Mouse (Mus musculus): ENCODE results near the gene Ehd2.
A peak's percentile ranks its signal among the peaks of the same experiment; 100 is the strongest.
"Not testable (repeated sequence)": the region's sequence is repeated elsewhere in the genome, so short reads cannot be mapped to it uniquely, and the experiment has no call there.

The Ehd2 gene

DNA sequence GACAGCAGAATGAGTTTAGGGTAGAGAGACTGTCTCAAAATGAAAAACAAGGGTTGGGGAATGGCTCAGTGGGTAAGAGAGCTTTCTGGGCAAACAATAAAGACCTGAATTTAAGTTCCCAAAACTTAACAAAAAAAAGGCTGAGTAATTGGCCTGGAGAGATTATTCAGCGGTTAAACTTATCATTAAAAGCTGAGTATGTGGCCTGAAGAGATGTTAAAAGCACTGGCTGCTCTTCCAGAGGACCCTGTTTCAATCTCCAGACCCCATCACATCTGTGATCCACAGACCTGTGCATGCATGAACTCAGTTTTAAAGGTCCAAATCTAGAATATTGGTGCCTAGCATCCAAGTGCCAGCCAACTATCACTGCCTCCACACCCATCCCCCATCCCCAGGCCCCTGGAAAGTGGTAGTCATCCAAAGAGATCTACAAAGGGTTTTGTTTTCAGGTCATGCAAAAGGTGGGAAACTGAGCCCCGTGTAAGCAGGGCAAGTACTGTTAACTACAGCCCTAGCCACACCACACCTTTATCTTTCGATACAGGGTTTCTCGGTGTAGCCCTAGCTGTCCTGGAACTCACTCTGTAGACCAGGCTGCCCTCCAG lies 19.6 kb downstream of the Ehd2 start:
- DNase-seq (ENCODE audit: low spot score in 2 of 2) = no peak

DNA sequence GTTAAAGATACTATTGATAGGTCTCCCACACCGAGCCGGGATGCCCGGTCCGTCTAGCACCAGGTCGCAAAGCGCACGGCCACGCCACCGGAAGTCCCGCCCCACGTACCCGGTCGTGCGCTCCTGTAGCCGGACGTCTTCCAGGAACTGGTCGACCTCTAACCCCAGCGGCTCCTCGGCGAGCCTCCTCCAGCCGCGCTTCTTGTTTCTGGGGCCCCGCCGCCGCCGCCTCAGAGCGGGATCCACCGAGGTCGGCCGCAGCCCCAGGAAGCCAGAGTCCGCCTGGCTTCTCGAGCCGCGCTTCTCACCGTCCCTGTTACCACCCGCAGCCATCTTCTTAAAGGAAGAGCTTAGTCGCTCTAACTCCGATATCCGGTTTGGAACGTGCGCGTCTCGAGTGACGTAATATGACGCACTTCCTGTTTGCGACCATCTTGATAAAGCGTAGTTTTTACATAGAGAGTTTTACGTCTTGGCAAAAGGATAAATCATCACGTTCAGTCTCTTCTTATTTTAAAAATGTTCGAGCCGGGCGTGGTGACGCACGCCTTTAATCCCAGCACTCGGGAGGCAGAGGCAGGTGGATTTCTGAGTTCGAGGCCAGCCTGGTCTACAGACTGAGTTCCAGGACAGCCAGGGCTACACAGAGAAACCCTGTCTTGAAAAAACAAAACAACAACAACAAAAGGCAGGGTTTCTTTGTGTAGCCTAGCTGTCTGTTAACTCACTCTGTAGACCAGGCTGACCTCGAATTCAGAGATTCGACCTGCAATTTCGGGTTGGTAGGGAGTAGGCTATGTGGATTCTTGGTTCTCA lies 21.4 kb downstream of the Ehd2 start, which contains the start of gene Nop53:
TSS of gene Nop53 (minus strand) at position 354 of the 816 bp plus-strand sequence.
- DNase-seq (ENCODE audit: low spot score in 2 of 2) = peak; percentile 94 to 97

DNA sequence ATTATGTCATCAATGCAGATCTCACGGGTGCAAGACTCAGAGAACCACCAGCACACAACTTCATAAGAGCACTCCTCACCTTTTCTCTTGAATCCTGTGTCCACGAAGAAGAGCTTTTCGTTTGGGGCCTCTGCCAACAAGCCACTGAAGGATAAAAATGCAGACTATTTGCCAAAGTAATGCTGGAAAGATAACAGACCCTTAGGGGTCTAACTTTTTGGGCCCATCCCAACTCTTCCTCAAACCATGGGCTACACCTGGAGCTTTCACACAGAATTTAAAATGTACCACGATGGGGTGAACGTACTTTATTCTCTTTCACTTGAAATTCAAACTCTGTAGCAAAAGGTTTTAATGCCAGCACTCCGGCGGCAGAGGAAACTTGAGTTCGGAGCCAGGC lies 22.2 kb downstream of the Ehd2 start:
- no peak for DNase-seq (ENCODE audit: low spot score in 2 of 2)

DNA sequence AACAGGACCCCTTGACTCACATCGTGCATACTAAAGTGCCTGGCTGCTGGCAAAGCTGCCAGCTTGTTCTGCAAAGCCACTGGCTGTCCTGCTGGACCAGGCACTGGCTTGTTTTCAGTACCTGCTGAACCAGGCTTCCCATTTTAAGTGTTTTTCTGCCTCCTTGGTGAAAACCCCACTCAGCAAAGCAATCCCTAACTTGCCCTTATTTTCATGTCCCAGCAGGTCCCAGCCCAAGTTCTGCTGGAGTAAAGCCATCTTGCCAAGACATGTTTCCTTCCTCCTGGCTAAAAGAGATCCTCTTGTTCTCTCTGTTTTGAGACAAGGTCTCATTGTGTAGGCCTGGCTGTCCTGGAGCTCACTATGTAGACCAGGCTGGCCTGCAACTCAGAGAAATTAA lies 23.1 kb downstream of the Ehd2 start:
- DNase-seq (ENCODE audit: low spot score in 2 of 2) = no peak

DNA sequence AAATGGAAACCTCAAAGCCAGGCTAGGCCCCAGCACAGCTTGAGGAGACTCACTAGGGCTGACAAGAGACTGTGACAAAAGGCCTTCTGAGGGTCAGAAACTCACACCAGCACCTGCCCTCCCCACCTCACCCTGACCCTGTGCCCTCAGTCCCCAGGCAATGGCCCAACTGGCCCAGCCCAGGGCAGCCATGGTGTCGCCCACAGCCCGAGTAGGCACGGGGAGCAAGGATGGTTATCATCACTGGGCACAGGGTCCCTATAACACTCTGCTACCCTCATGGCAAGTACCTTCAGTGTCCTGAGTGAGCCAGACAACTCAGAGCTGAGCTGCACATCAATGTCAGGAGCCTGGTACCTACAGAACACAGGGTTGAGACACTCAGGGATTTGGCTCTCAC lies 28.7 kb downstream of the Ehd2 start:
- DNase-seq (ENCODE audit: low spot score in 2 of 2) = no peak

DNA sequence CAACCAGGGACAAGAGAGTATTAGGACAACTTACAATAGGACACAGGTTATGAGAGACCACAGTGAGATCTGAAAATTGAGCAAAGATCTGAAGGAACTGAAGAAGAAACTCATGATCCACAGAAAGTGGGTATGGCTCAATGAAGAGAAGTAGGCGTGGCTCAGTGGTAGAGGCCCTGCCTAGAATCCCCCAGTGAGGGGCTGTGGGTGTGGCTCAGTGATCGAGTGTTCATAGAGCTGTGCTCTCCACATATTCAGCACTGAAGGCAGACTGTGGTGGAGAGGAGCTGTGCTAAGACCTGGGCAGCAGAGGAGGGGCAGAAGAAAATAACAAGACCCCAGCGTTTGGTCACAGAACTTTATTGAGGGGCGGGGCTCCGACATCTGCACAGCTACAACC lies 29.9 kb downstream of the Ehd2 start:
- no peak for DNase-seq (ENCODE audit: low spot score in 2 of 2)

DNA sequence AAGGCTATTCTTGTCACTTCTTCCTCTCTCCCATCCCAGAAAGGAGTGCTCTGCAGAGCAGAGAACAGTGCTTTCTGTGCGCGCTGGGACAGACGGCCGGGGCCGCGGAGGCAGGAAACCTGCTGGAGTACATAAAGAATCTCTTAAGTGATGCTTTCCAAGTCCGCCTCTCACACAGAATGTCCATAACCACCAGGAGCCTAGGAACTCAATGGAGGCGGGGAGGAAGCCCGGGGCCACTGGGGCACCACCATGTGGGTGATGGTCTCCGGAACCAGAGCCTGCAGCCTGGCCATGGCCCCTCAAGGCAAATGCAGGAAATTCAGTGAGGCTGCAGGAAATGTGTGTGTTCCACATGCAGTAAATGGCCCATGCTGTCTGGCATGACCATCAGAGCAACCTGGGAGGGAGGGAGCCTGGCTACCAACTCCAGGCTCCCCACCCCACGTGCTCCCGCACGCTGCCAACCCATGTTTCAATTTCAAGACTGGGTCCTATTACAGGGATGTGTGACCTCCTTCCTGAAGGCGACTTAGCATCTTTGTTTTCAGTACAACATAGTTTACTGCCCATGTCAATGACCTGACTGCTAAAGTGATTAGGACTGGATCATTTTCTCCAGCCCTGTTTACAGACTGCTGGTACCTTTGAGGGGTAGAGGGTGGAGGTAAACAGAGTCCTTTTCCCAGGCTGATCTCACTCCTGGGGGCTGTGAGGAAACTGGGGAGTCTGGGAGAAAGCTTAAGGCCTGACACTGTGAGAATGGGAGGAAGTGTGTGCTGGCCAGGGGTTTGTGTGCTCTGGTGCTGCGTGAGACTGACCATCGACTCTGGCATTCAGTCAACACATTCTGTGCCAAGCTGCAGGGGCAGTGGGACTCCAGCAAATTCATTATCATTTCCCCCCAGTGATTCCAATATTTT lies 33.7 kb downstream of the Ehd2 start:
- DNase-seq (ENCODE audit: low spot score in 2 of 2) = peak in 1 of 2 experiments; percentile 58

DNA sequence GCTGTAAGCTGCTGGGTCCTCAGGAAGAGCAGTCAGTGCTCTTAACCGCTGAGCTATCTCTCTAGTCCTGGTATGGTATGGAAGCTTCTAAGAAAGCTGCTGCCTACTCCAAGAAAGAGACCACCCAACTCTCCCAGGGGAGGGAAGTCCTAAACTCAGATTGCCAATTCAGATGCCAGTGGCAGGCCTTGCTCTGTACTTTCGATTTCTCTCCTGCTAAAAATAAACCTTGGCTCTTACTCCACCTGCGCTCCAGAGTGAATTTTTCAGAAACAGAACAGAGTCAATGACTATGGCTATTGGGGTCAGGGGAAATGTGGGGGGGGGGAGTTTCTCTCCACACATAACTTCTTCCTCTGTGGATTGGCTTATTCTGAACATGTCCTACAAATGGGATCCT lies 35.7 kb downstream of the Ehd2 start:
- DNase-seq (ENCODE audit: low spot score in 2 of 2) = no peak

DNA sequence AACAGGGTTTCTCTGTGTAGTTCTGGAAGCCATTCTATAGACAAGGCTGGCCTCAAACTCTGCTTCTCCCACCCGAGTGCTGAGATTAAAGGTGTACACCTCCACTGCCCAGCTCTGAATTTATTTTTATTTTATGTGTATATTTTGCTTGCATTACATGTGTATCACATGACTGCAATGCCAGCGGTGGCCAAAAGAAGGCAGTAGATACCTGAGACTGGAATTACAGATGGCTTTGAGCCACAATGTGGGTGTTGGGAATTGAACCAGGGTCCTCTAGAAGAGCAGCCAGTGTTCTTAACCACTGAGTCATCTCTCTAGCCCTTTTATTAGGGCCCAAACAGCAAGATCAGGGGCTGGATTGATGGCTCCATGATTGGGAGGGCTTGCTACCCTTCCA lies 36.8 kb downstream of the Ehd2 start:
- DNase-seq (ENCODE audit: low spot score in 2 of 2) = no peak

DNA sequence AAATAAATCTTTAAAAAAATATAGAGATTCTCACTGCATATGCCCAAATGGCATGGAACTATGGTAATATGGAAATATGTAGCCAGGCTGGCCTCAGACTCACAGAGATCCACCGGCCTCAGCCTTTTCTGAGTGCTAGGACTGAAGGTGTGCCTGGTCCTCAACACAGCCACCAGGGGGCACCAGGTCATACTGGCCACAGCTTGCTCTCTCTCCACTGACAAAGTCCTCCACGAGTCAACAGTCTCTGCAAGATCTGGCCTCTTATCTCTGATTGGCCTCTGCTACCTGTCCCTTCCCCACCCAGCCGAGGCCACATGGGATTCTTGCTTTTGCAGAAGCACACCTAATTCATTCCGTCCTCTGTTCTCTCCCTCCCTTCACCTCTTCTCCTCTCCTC lies 37.5 kb downstream of the Ehd2 start:
- DNase-seq (ENCODE audit: low spot score in 2 of 2) = no peak

DNA sequence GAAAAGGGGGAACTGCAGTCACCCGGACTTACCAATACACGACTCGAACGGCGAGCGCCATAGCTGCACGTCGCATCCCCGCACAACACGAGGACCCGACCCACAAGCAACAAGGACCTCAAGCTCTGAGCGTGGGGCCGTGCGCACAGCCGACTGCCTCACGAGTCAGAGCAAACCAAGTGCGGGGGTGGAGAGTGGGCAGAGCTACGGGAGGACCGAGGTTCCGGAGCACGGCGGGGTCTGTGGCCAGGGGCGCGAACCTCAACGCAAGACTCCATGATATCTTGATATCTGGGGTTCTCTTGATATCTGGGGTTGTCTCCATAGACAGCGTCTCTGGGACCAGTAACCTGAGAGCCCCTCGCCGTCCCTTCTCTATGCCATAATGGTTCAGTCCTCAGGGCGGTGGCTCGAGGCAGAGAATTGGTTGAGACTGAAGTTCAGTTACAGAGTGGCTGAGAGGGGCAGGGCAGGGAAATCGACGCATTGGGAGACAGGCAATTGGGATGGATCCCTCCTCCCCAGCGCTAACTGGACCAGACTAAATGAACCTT lies 45.1 kb downstream of the Ehd2 start, which contains the start of gene Selenow:
TSS of gene Selenow (minus strand) at position 183 of the 554 bp plus-strand sequence.
- peak; percentile 94 to 95 for DNase-seq (ENCODE audit: low spot score in 2 of 2)

DNA sequence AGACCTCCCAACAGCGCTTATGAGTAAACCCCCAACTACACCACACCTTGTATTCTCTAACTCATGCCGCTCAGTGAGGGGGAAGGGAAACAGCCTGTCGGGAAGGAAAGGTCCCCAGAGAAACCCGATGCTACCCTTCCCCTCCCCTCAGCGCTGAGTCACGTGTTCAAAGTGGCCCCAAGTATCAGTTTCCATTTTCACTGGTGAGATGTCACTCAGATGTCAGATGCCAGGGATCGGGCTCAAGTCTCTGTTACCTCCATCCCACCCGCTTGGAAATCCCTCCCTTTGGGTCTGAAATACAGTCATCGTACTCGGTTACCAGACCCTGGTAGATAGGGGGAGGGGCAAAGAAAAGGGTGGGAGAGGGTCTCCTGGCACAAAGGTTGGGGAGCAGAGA lies 45.6 kb downstream of the Ehd2 start:
- DNase-seq (ENCODE audit: low spot score in 2 of 2) = peak in 1 of 2 experiments; percentile 67

DNA sequence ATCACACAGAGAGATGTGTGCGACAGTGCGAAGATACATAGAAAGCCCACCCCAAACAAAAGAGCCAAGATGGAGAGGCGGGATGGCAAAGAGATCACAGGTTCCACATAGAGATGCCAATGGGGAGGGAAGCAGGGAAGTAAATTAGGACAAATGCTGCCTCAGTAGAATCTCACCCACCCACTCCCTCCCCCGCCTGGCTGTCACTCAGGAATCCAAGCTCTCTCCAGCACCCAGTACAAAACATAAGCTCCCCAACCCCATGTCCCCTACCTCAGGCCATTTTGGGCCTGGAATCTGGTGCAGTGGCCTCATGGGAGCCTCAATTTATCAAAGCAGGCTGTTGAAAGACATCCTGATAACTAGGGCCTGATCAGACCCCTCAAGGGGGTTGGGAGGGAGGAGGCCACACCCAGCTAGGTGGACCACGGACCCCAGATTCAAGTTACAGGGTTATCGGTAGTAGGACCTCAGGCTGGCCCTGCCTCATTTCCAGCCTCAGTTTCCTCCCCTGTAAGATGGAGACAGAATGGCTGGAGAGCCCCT lies 46.6 kb downstream of the Ehd2 start:
- DNase-seq (ENCODE audit: low spot score in 2 of 2) = no peak

DNA sequence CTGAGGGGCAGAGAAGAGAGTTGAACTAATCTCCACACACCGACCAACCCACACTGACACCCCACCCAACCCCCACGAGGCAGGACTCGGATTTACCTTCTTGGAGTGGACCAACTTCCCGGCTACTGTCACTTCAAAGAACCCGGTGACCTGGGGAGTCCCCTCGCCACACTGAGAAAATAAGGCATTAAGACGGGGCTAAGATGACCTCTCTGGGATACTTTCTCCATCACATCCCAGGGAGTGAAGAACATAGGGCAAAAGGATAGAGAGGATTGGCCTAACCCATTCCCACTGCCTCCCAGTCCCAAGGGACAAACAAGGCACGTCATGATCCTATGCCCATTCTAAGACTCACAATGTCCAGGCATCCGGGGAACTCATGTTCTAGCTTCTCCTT lies 47.4 kb downstream of the Ehd2 start:
- DNase-seq (ENCODE audit: low spot score in 2 of 2) = no peak

DNA sequence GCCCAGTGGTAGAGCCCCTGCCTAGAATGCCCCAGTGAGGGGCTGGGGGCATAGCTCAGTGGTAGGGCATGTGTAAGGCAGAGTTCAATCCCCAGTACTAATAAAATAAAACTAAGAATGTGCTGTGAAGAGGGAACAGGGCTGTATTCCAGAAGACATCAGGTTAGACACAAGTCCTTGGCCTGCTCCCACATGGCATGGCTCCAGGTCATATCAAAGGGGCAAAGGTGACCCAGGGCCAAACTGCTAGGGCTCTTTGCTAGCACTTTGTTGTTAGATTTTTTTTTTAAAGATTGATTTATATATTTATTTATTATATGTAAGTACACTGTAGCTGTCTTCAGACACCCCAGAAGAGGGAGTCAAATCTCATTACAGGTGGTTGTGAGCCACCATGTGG lies 49.0 kb downstream of the Ehd2 start:
- DNase-seq (ENCODE audit: low spot score in 2 of 2) = peak in 1 of 2 experiments; percentile 39

DNA sequence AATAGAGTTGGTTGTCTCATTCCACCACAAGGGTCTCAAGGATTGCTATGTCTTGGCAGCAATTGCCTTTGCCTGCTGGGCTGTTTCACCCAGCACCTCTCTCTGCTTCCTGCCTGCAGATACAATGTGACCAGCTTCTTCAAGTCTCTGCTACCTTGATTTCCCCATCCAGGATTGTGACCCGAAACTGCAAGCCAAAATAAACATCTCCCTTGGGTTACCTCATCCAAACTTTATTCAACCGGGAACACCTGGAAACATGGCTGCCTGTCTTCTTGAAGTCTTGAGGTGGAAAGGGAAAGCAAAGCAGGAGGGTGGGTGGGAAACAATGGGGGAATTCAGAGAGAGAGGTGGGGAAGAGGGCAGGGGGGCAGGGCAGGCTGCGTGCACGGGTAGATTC lies 50.4 kb downstream of the Ehd2 start:
- no peak for DNase-seq (ENCODE audit: low spot score in 2 of 2)

DNA sequence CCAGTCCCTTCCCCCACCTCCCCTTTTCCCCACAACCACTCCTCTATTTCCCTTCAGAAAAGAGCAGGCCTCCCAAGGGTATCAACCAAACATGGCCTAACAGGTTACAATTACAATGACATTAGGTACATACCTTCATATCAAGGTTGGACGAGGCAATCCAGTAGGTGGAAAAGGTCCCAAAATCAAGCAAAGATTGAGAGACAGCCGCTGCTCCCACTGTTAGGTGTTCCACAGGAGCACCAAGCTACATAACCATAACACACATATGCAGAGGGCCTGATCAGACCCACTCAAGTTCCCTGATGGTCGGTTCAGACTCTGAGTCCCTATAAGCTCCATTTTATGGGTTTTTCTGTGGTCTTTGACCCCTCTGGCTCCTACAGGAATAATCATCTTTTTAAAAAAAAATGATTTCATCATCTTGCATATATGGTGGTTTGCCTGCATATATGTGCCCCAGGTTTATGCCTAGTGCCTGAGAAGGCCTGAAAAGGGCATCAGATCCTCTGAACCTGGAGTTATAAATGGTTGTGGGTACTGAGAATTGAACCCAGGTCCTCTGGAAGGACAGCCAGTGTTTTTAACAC lies 51.1 kb downstream of the Ehd2 start:
- DNase-seq (ENCODE audit: low spot score in 2 of 2) = no peak

DNA sequence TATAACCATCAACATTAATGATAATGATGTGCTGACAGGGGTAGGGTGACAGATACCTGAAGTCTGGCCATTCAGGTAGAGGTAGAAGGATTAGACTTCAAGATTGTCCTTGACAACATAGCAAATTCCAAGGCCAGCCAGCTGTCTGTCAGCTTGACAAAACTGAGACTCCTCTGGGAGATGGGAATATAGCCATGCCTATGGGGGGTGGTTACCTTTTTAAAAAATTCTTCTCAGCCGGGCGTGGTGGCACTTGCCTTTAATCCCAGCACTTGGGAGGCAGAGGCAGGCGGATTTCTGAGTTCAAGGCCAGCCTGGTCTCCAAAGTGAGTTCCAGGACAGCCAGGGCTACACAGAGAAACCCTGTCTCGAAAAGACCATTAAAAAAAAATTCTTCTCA lies 51.7 kb downstream of the Ehd2 start:
- DNase-seq (ENCODE audit: low spot score in 2 of 2) = not testable (repeated sequence)

DNA sequence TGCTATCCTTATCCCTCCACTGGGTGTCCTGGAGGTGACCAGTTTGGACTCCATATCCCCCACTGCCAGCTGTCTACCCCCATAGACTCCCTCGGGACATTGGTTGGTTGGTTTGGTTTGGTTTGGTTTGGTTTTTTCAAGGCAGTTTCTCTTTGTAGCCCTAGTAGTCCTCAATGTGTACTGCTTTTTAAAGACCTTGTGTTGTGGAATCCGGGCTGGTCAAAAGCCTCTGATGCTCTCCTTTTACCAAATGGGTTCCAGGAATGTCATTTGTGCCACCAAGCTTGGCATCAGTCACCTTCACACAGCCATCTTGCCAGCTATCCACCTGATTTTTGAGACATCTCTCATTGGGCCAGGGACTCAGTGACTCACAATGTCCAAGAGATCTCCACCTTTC lies 52.6 kb downstream of the Ehd2 start:
- peak in 1 of 2 experiments; percentile 39 for DNase-seq (ENCODE audit: low spot score in 2 of 2)

DNA sequence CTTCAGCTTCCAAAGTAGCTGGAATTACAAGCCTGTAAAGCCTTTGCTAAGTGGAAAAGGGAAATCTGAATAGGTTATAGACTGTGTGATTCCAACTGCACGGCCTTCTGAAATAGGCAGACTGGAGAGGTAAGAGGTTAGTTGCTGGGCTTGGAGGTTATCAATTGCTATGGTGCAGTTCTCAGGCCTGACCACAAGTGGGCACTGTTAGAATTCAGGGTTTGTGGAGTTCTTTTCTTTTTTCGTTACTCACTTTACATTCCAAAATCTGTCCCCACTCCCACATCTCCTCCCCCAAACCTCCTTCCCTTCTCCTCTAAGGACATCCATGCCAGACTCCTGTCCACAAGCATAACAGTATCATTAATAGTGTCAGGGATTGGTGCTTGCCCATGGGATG lies 53.1 kb downstream of the Ehd2 start:
- peak; percentile 49 for DNase-seq (ENCODE audit: low spot score in 2 of 2)

DNA sequence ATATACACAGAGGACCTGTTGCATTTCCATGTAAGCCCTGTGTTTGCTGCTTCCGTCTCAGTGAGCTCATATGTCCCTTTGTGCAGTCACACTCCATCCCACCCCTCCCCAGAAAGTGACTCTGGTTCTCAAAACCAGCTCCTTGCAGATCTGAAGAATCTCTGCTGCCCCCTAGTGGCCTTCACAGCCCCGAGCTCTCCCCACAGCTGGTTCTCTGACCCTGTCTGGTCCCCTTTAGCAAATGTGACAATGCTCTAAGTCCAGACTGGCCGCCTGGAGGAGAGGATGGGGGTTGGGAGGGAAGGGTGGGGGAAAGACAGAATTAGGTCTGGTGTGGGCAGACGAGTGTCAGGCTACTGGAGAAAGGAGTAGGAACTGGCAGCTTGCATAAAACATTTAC lies 55.2 kb downstream of the Ehd2 start:
- peak; percentile 80 to 82 for DNase-seq (ENCODE audit: low spot score in 2 of 2)

Data from right cerebral cortex, postnatal 10 days (tissue).